Mouse (Mus musculus): ENCODE results near the gene Trim80.

DNA sequence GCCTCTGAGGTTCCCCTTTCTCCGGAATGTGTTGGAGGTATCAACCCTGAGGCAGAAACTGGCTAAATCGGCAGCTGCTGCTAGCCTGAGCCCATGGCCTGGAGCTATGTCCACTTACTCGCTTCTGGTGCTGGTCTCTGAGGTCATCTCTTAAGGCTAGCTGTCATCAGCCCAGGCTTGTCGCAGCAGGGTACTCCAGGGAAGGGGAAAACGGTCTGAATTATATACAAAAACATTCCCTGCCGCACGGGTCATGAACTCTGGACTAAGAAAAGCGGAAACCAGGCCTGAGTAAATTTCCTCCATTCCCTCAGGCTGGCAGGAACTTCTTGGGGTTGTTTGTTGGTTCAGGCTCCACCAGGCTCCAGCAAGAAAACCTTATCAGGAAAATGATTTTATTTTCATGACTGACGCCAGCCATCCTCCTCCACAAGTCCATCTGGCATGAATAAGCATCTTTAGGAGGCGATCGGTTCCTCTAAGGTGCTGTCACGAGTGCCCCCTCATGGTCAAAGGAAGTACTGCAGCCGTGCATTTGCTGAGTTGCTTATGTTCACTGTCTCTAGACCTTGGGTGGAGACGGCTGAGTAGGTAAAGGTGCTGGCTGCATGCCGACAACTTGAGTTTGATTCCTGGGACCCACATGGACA, 33.4 kb downstream of the Trim80 start:
- TF ChIP-seq CTCF (IDR thresholded peaks at IDR 0.05; ENCODE audit: low read depth): peak; percentile 98
- no peak for TF ChIP-seq EP300 (optimal IDR thresholded peaks at IDR 0.05)
